Mouse (Mus musculus) ES-Bruce4 (cell line): ENCODE measurements around the gene Farsb.

Experiments
- CTCF ChIP-seq: IDR thresholded peaks from one replicate; pipeline ENCODE4 v1.8.1; 2011; ENCODE audit warnings: low read depth, low read length
- EP300 ChIP-seq: IDR thresholded peaks from 2 replicates; pipeline ENCODE4 v1.6.1; 2011; ENCODE audit warnings: low read depth, low read length; ENCODE audit not compliant: insufficient read depth
- POLR2A ChIP-seq: IDR thresholded peaks from one replicate; pipeline ENCODE4 v1.8.1; 2011; ENCODE audit warnings: low read length; ENCODE audit not compliant: insufficient read depth

DNA sequence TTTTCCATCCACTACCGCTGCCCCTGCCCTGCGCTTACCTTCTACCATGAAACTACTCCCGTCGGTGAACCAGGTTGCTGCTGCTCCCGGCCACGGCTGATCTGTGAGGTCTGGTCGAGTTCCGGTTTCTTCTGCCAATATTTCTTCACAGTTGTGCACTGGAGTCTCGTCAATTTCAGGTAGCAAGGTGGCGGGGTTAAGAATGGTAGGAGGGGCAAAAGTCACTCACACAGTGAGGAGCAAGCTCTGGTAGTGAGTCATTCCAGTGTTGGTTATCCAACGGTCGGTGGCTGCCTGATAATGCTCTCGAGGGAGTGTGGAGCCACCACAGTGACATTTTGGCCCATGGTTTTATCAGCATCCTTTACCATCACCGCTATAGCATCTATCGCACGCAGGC lies 12.3 kb upstream of the Farsb start:
- TF ChIP-seq CTCF (no peak), POLR2A (no peak), EP300 (no peak)
